Mouse (Mus musculus): ENCODE data around the gene Rab8a. TPM values are rescaled to one million over a fixed set of nuclear protein-coding genes. Genes with fewer than 3 reads are reported as not detected.

The Rab8a gene
- polyA plus RNA-seq, 1 experiment: not detected

GRCm38 (mm10) chr8:72132417-72132816 is 28.6 kb upstream of the Rab8a start:
- no peak overlapping the region for H3K27ac ChIP-seq (ENCODE audit: insufficient read depth, low read depth, low read length)
- no peak for TF ChIP-seq CTCF (IDR thresholded peaks at IDR 0.05; ENCODE audit: insufficient read depth, low read depth, low read length)
- no peak for TF ChIP-seq POLR2A (IDR thresholded peaks at IDR 0.05; ENCODE audit: insufficient read depth, low read depth, low read length)
- no peak overlapping the region for H3K4me3 ChIP-seq (ENCODE audit: insufficient read depth, low read depth, low read length)
- 89% methylated on average over 1 of the region's 1 CpGs for WGBS
- H3K4me1 ChIP-seq (ENCODE audit: control insufficient read depth, insufficient read depth, low read length): peaks cover 12% of the 10 kb centered on the region

- peaks cover 12% of the 10 kb centered on the region for H3K4me1 ChIP-seq (ENCODE audit: control insufficient read depth, insufficient read depth, low read length)
- WGBS: 86% methylated on average over 1 of the region's 1 CpGs
- no peak overlapping the region for H3K4me3 ChIP-seq (ENCODE audit: insufficient read depth, low read depth, low read length)
- H3K27ac ChIP-seq (ENCODE audit: insufficient read depth, low read depth, low read length): no peak overlapping the region
- TF ChIP-seq POLR2A (IDR thresholded peaks at IDR 0.05; ENCODE audit: insufficient read depth, low read depth, low read length): no peak
- TF ChIP-seq CTCF (IDR thresholded peaks at IDR 0.05; ENCODE audit: insufficient read depth, low read depth, low read length): no peak
Observed at GRCm38 (mm10) chr8:72132891-72133290, 28.1 kb upstream of the Rab8a start.

- H3K4me1 ChIP-seq (ENCODE audit: control insufficient read depth, insufficient read depth, low read length): peaks cover 12% of the 10 kb centered on the region
- H3K27ac ChIP-seq (ENCODE audit: insufficient read depth, low read depth, low read length): no peak overlapping the region
- no peak overlapping the region for H3K4me3 ChIP-seq (ENCODE audit: insufficient read depth, low read depth, low read length)
- no peak for TF ChIP-seq CTCF (IDR thresholded peaks at IDR 0.05; ENCODE audit: insufficient read depth, low read depth, low read length)
- no peak for TF ChIP-seq POLR2A (IDR thresholded peaks at IDR 0.05; ENCODE audit: insufficient read depth, low read depth, low read length)
- 74% methylated on average over 1 of the region's 1 CpGs for WGBS
Observed at GRCm38 (mm10) chr8:72133507-72133906, 27.5 kb upstream of the Rab8a start.

- 2% methylated on average over 42 of the region's 49 CpGs for whole genome bisulfite sequencing
- Histone ChIP-seq H3K4me1 (ENCODE audit: control insufficient read depth, insufficient read depth, low read length) (peaks cover 12% of the 10 kb centered on the region), H3K4me3 (ENCODE audit: insufficient read depth, low read depth, low read length) (peak within 1 kb of the TSS; percentile 76), H3K27ac (ENCODE audit: insufficient read depth, low read depth, low read length) (peak within 1 kb of the TSS; percentile 32)
- no peak for TF ChIP-seq CTCF (IDR thresholded peaks at IDR 0.05; ENCODE audit: insufficient read depth, low read depth, low read length)
- no peak for TF ChIP-seq POLR2A (IDR thresholded peaks at IDR 0.05; ENCODE audit: insufficient read depth, low read depth, low read length)
Observed at GRCm38 (mm10) chr8:72134756-72135445, 26.1 kb upstream of the Rab8a start, which contains the start of gene Tpm4. Gene Tpm4, plus strand, starts transcription at chr8:72134975.

GRCm38 (mm10) chr8:72135446-72136301 is 25.3 kb upstream of the Rab8a start:
- under 1% methylated on average over 62 of the region's 62 CpGs for WGBS
- H3K4me3 ChIP-seq (ENCODE audit: insufficient read depth, low read depth, low read length): peak overlapping the region; percentile 76
- peak overlapping the region; percentile 32 for H3K27ac ChIP-seq (ENCODE audit: insufficient read depth, low read depth, low read length)
- H3K4me1 ChIP-seq (ENCODE audit: control insufficient read depth, insufficient read depth, low read length): peaks cover 12% of the 10 kb centered on the region
- TF ChIP-seq POLR2A (IDR thresholded peaks at IDR 0.05; ENCODE audit: insufficient read depth, low read depth, low read length) (no peak), CTCF (IDR thresholded peaks at IDR 0.05; ENCODE audit: insufficient read depth, low read depth, low read length) (no peak)

- H3K4me1 ChIP-seq (ENCODE audit: control insufficient read depth, insufficient read depth, low read length): peaks cover 12% of the 10 kb centered on the region
- peak overlapping the region; percentile 76 for H3K4me3 ChIP-seq (ENCODE audit: insufficient read depth, low read depth, low read length)
- TF ChIP-seq CTCF (IDR thresholded peaks at IDR 0.05; ENCODE audit: insufficient read depth, low read depth, low read length) (no peak), POLR2A (IDR thresholded peaks at IDR 0.05; ENCODE audit: insufficient read depth, low read depth, low read length) (no peak)
- 0 out of 2 replicates have a peak overlapping the region, but pooled peaks have one; percentile 3 for H3K27ac ChIP-seq (ENCODE audit: insufficient read depth, low read depth, low read length)
- WGBS: 2% methylated on average over 18 of the region's 18 CpGs
Observed at GRCm38 (mm10) chr8:72136302-72136978, 24.6 kb upstream of the Rab8a start.

GRCm38 (mm10) chr8:72137431-72137830 is 23.6 kb upstream of the Rab8a start:
- no peak overlapping the region for H3K4me3 ChIP-seq (ENCODE audit: insufficient read depth, low read depth, low read length)
- H3K27ac ChIP-seq (ENCODE audit: insufficient read depth, low read depth, low read length): no peak overlapping the region
- TF ChIP-seq CTCF (IDR thresholded peaks at IDR 0.05; ENCODE audit: insufficient read depth, low read depth, low read length) (no peak), POLR2A (IDR thresholded peaks at IDR 0.05; ENCODE audit: insufficient read depth, low read depth, low read length) (no peak)
- H3K4me1 ChIP-seq (ENCODE audit: control insufficient read depth, insufficient read depth, low read length): peaks cover 12% of the 10 kb centered on the region
- 93% methylated on average over 2 of the region's 2 CpGs for WGBS

GRCm38 (mm10) chr8:72138456-72138855 is 22.5 kb upstream of the Rab8a start:
- Histone ChIP-seq H3K27ac (ENCODE audit: insufficient read depth, low read depth, low read length) (no peak overlapping the region), H3K4me3 (ENCODE audit: insufficient read depth, low read depth, low read length) (no peak overlapping the region), H3K4me1 (ENCODE audit: control insufficient read depth, insufficient read depth, low read length) (peaks cover 12% of the 10 kb centered on the region)
- TF ChIP-seq POLR2A (IDR thresholded peaks at IDR 0.05; ENCODE audit: insufficient read depth, low read depth, low read length) (no peak), CTCF (IDR thresholded peaks at IDR 0.05; ENCODE audit: insufficient read depth, low read depth, low read length) (no peak)
- 97% methylated on average over 5 of the region's 5 CpGs for WGBS

Measured in olfactory bulb, adult 2 months (tissue).